Mouse (Mus musculus) stomach, postnatal 0 days (tissue): Measurements from ENCODE around the gene Plk5.

Experiments used
- CTCF ChIP-seq: IDR thresholded peaks from 2 replicates; pipeline ENCODE4 v1.5.1; 2016; ENCODE audit warnings: antibody characterized with exemption, low read depth, mild to moderate bottlenecking, moderate library complexity
- EP300 ChIP-seq: optimal IDR thresholded peaks from 2 replicates; pipeline ENCODE3; 2016; ENCODE audit warnings: antibody characterized with exemption

- TF ChIP-seq CTCF: no peak
- no peak for TF ChIP-seq EP300
These were observed 41.9 kb downstream of the Plk5 start for GRCm38 (mm10) chr10:80398174-80398535.
